Mouse (Mus musculus) monocyte, adult 59 days (primary cell): Measurements from ENCODE around the gene Olig2. TPM values are rescaled to one million over a fixed set of nuclear protein-coding genes. Genes with fewer than 3 reads are reported as not detected.

ENCODE experiments used
- total RNA-seq, 2 experiments: library from RNA; stranded (reverse); gene quantifications; one replicate each; pipeline ENCODE4 v1.2.4; 2023

Gene Olig2
- total RNA-seq: not detected

GRCm38 (mm10) chr16:91225233-91226037 is at the start of gene Olig2:
Gene Olig2 (plus strand): TSS chr16:91225457.

GRCm38 (mm10) chr16:91269468-91270211 is 44.4 kb downstream of the Olig2 start, which contains the start of gene Olig1:
Gene Olig1 (plus strand): TSS chr16:91269772.

Other genes with a start within 250 kb of the Olig2 start
- gene Synj1, start 214.1 kb upstream of the Olig2 start, total RNA-seq: 100 to 1,000 TPM; 214 to 236 TPM
- 100 to 1,000 TPM; 113 to 117 TPM for gene Paxbp1, start 180.9 kb upstream of the Olig2 start, total RNA-seq
- not detected for gene 4932438H23Rik, start 130.3 kb upstream of the Olig2 start, total RNA-seq
- not detected for gene Olig1, start 44.3 kb downstream of the Olig2 start, total RNA-seq
- gene Ifnar2, start 147.3 kb downstream of the Olig2 start, total RNA-seq: 100 to 1,000 TPM; 199 to 204 TPM
- gene Gm21970, start 166.3 kb downstream of the Olig2 start, total RNA-seq: under 1 TPM in 1 of 2 experiments, not detected in 1; 1.00 TPM
- 100 to 1,000 TPM; 114 to 126 TPM for gene Il10rb, start 180.7 kb downstream of the Olig2 start, total RNA-seq